Mouse (Mus musculus) layer of hippocampus, postnatal 14 days (tissue): ENCODE measurements around the gene Brox. TPM values are rescaled to one million over a fixed set of nuclear protein-coding genes. Genes with fewer than 3 reads are reported as not detected.
A peak's percentile ranks its signal among the peaks of the same experiment; 100 is the strongest.

ENCODE experiments used
- DNase-seq, 2 experiments: peaks; one replicate each; pipeline ENCODE4 v3.0.0; 2021 to 2022; ENCODE audit warnings: low spot score in 2 of 2, mixed read lengths in 1 of 2
- total RNA-seq, 2 experiments: library from RNA; stranded (reverse); gene quantifications; 2 replicates each; pipeline ENCODE4 v1.2.3; 2021

Brox gene
- total RNA-seq, 2 experiments from 2014 or later = 55.7 to 59.4 TPM

GRCm38 (mm10) chr1:183274385-183274784 is 22.7 kb downstream of the Brox start:
- no peak for DNase-seq

- peak in 1 of 2 experiments; percentile 34 for DNase-seq
Measured at GRCm38 (mm10) chr1:183272867-183273818, 23.9 kb downstream of the Brox start.

GRCm38 (mm10) chr1:183267666-183268065 is 29.4 kb downstream of the Brox start:
- no peak for DNase-seq

GRCm38 (mm10) chr1:183265921-183266467 is 31.1 kb downstream of the Brox start:
- no peak for DNase-seq

GRCm38 (mm10) chr1:183264145-183265008 is 32.7 kb downstream of the Brox start:
- no peak for DNase-seq

GRCm38 (mm10) chr1:183252574-183252973 is 44.5 kb downstream of the Brox start:
- no peak for DNase-seq

- DNase-seq = no peak
Measured at GRCm38 (mm10) chr1:183251818-183252217, 45.3 kb downstream of the Brox start.

- no peak for DNase-seq
Measured at GRCm38 (mm10) chr1:183250612-183251011, 46.5 kb downstream of the Brox start.

- no peak for DNase-seq
Measured at GRCm38 (mm10) chr1:183248144-183248543, 48.9 kb downstream of the Brox start.

- DNase-seq = no peak
Measured at GRCm38 (mm10) chr1:183243293-183243692, 53.8 kb downstream of the Brox start.

GRCm38 (mm10) chr1:183237901-183238300 is 59.2 kb downstream of the Brox start:
- peak in 1 of 2 experiments; percentile 67 for DNase-seq

- DNase-seq = no peak
Measured at GRCm38 (mm10) chr1:183236460-183236859, 60.6 kb downstream of the Brox start.

GRCm38 (mm10) chr1:183233679-183234174 is 63.3 kb downstream of the Brox start:
- no peak for DNase-seq

- DNase-seq = no peak
Measured at GRCm38 (mm10) chr1:183232985-183233678, 63.9 kb downstream of the Brox start.

GRCm38 (mm10) chr1:183227469-183227868 is 69.6 kb downstream of the Brox start:
- DNase-seq = no peak

Other genes with a start within 250 kb of the Brox start
- gene Disp1, start 75.7 kb downstream of the Brox start, total RNA-seq = 1 to 10 TPM; 3.6 to 4.1 TPM
- gene Aida, start 679 bp downstream of the Brox start, total RNA-seq = 10 to 100 TPM; 40.7 to 49.6 TPM
- gene Mia3, start 72.3 kb upstream of the Brox start, total RNA-seq = 100 to 1,000 TPM; 232 to 244 TPM
- 10 to 100 TPM; 14.2 to 15.6 TPM for gene Taf1a, start 91.7 kb upstream of the Brox start, total RNA-seq
- gene Hhipl2, start 120.9 kb upstream of the Brox start, total RNA-seq = 1 to 10 TPM in 1 of 2 experiments, not detected in 1; 1.1 TPM